In genomic region chr9:120852572-120852971, GRCm38 (mm10) we compare ENCODE assay signal across 8 mouse cellular contexts.
DNase-seq lines count a peak whose midpoint lies in the region.

No protein-coding gene starts in this region.

- peak; percentile 37 for DNase-seq in gastrocnemius, postnatal 25 days
- no peak for DNase-seq in gastrocnemius, postnatal 36 days
- DNase-seq in 3T3-L1 (ENCODE audit: low read depth, low spot score): peak; percentile 24
- peak; percentile 73 for DNase-seq in heart, adult 8-10 months (ENCODE audit: low spot score)
- peak; percentile 27 to 38 for DNase-seq in kidney, adult 8-10 months
- DNase-seq in thymus, postnatal 36 days: no peak
- no peak for DNase-seq in retina, postnatal 1 day
- DNase-seq in cerebellum, adult 9-11 months: no peak

- intact Hi-C loops in gastrocnemius, postnatal 36 days (cut with DNase I): no loop called here

Comparison
In these comparisons a context has a peak if more than half of its experiments do, and no peak if none do; other contexts are left out.
1. DNase-seq: peak in gastrocnemius, postnatal 25 days (single experiment), 3T3-L1 (single experiment), heart, adult 8-10 months (single experiment) and kidney, adult 8-10 months (2 of 2); none in gastrocnemius, postnatal 36 days (0 of 2), thymus, postnatal 36 days (0 of 2), retina, postnatal 1 day (single experiment) and cerebellum, adult 9-11 months (single experiment).